Mouse (Mus musculus) bone marrow, adult 2 months (tissue): ENCODE data around the gene Osgin1. TPM values are rescaled to one million over a fixed set of nuclear protein-coding genes. Genes with fewer than 3 reads are reported as not detected.

ENCODE experiments used
- H3K27ac ChIP-seq: fragments of 200-500 bp; 2 replicates; pipeline ENCODE4 v1.5.1; 2012; ENCODE audit warnings: low read depth, mild to moderate bottlenecking, control low read depth, inconsistent platforms, low read length; ENCODE audit not compliant: control insufficient read depth, poor library complexity, insufficient read depth
- H3K4me1 ChIP-seq: fragments of 200-500 bp; 2 replicates; pipeline ENCODE4 v1.6.1; 2011; ENCODE audit warnings: low read length; ENCODE audit not compliant: control insufficient read depth, insufficient read depth
- H3K4me3 ChIP-seq: fragments of 200-500 bp; replicated peaks from 2 replicates; pipeline ENCODE3; 2011; ENCODE audit warnings: mild to moderate bottlenecking, low read depth, low read length, control low read depth; ENCODE audit not compliant: control insufficient read depth
- CTCF ChIP-seq: fragments of 200-500 bp; IDR thresholded peaks from 2 replicates; pipeline ENCODE4 v1.5.1; 2011; ENCODE audit warnings: low read length, control low read depth; ENCODE audit not compliant: control insufficient read depth, insufficient read depth
- POLR2A ChIP-seq: fragments of 200-500 bp; IDR thresholded peaks from 2 replicates; pipeline ENCODE4 v1.6.1; 2011; ENCODE audit warnings: low read depth, mild to moderate bottlenecking, control low read depth, low read length, borderline replicate concordance; ENCODE audit not compliant: control insufficient read depth
- WGBS: fragments of 180-500 bp; shearing (Covaris S2); methylation state at CpG from one replicate; pipeline ENCODE4 v1.1.7; 2018; 5-methylcytosine and 5-hydroxymethylcytosine counted together
- polyA plus RNA-seq: library from polyadenylated mRNA; stranded (reverse); fragments of >200 nt; gene quantifications from 2 replicates; pipeline ENCODE4 v1.2.4, GENCODE M21; 2011; ENCODE audit warnings: low replicate concordance; ENCODE audit not compliant: missing spikeins, insufficient read depth, insufficient read length

Gene Osgin1
- polyA plus RNA-seq, 1 experiment = 5.5 TPM

DNA sequence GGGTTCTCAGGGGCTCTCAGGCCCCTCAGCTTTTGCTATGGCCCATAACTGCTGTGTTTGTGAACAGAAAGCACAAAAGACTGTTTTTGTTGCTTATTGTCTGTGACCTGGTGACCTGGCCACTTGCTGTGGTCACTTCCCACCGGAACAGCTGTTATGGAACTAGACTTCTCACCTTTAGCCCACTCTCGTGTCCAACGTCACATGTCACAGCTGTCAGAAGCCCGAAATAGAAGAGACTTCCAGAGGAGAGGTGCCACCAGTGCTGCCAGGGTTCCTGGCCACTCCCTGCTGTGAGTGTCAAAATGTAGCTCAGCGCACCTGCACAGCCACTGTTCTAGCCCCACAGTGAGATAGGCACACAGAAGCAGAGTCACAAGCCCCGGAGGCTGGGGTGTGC lies 34.7 kb upstream of the Osgin1 start:
- 78% methylated on average over 6 of the region's 6 CpGs for whole genome bisulfite sequencing
- no peak for TF ChIP-seq CTCF
- no peak for TF ChIP-seq POLR2A
- Histone ChIP-seq H3K27ac (no peak overlapping the region), H3K4me1 (peaks cover 2% of the 10 kb centered on the region), H3K4me3 (no peak overlapping the region)

DNA sequence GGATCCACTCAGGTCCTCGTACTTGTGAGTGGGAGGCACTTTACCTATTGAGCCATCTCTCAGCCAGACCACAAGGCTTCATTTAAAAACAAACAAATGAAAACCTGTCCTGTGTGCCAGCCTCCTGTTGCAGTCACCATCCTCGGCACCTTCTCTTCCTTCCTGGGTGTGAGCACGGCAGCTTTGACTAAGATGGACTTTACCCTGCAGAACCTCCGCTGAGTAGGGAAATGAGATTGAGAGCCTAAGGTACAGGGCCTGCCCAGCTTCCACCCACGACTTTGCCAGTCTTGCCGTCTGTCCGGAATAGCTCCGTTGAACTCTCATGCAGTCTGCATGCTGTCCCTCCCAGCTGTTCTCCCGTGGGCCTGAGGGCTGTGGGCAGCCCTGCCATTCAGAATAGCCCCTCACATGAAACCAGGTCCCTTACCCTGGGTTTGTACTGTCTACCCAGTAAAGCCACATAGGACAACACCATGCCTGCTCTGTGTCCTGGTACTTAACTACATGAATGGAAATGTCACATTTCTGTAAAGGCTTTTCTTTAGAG lies 33.7 kb upstream of the Osgin1 start:
- TF ChIP-seq POLR2A (no peak), CTCF (no peak)
- Histone ChIP-seq H3K27ac (no peak overlapping the region), H3K4me1 (peaks cover 2% of the 10 kb centered on the region), H3K4me3 (no peak overlapping the region)
- WGBS = 81% methylated on average over 9 of the region's 9 CpGs

DNA sequence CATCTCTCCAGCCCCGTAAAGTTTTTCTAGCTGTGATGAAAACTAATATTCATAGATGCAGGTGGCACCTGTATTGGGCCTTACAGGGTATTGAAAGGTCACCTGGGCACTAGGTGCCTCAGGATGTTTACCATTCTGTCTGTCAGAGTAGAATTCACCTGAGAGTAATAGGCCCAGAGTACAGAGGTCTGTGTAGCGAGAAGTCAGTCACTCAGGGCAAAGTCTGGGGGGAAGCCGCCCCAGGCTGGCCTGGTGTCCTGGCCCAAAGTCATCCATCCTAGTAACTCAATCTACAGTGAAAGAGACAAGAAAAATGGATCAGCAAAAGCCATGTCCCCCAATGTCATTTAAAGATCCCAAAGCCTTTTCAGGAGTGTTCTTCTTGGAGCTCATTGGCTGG lies 33.0 kb upstream of the Osgin1 start:
- no peak for TF ChIP-seq CTCF
- no peak for TF ChIP-seq POLR2A
- no peaks in the 10 kb centered on the region for H3K4me1 ChIP-seq
- WGBS = 80% methylated on average over 3 of the region's 3 CpGs
- H3K27ac ChIP-seq = no peak overlapping the region
- no peak overlapping the region for H3K4me3 ChIP-seq

DNA sequence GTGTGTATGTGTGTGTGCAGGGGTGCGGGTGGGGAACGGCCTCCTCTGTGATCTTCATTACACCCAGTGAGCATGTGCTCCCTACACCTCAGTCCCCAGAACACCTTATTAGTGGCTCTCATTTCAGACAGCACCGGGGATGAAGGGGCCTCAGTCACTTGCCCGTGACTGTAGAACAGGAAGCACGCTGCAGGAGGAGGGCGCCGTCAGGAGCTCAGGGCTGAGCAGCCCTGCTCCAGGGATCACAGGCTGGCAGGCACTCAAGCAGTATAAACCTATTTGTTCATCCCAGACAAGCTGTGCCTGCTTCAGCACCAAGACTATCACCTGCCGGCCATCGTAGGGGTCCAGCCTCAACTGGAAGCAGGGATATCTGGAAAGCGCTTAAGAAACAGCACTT lies 30.0 kb upstream of the Osgin1 start:
- H3K27ac ChIP-seq = no peak overlapping the region
- 75% methylated on average over 10 of the region's 10 CpGs for WGBS
- H3K4me3 ChIP-seq = no peak overlapping the region
- TF ChIP-seq CTCF = no peak
- no peak for TF ChIP-seq POLR2A
- no peaks in the 10 kb centered on the region for H3K4me1 ChIP-seq

DNA sequence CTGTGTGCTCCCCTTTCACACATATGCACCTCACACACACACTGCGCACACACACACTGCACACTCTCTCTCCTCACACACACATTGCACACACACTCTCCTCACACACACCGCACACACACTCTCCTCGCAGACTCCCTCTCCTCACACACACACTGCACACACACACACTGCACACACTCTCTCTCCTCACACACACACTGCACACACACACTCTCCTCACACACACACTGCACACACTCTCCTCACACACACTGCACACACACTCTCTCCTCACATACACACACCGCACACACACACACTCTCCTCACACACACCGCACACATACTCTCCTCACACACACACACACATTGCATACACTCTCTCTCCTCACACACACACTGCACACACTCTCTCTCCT lies 29.3 kb upstream of the Osgin1 start:
- Histone ChIP-seq H3K4me1 (no peaks in the 10 kb centered on the region), H3K4me3 (no peak overlapping the region), H3K27ac (no peak overlapping the region)
- no peak for TF ChIP-seq POLR2A
- no peak for TF ChIP-seq CTCF
- WGBS = 83% methylated on average over 5 of the region's 5 CpGs

DNA sequence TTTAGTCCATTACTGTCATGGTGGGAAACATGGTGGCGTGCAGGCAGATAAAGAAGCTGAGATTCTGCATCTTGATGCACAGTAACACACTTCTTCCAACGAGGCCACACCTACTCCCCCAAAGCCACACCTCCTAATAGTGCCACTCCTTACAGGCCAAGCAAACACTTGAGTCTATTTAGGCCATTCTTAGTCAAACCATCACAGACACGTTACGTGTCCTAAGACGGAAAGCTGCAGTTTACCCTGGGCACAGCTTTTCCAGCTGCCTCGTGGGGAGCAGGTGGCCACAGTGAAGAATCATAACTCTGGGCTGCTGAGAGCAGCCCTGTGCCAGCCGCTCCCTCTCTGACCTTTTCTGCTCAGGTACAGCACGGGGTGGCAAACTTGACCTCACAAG lies 25.6 kb upstream of the Osgin1 start:
- WGBS = 82% methylated on average over 8 of the region's 8 CpGs
- H3K4me1 ChIP-seq = peaks cover 3% of the 10 kb centered on the region; the same call in 1 of the 2 replicates
- H3K4me3 ChIP-seq = no peak overlapping the region
- H3K27ac ChIP-seq = no peak overlapping the region
- TF ChIP-seq POLR2A (no peak), CTCF (no peak)

DNA sequence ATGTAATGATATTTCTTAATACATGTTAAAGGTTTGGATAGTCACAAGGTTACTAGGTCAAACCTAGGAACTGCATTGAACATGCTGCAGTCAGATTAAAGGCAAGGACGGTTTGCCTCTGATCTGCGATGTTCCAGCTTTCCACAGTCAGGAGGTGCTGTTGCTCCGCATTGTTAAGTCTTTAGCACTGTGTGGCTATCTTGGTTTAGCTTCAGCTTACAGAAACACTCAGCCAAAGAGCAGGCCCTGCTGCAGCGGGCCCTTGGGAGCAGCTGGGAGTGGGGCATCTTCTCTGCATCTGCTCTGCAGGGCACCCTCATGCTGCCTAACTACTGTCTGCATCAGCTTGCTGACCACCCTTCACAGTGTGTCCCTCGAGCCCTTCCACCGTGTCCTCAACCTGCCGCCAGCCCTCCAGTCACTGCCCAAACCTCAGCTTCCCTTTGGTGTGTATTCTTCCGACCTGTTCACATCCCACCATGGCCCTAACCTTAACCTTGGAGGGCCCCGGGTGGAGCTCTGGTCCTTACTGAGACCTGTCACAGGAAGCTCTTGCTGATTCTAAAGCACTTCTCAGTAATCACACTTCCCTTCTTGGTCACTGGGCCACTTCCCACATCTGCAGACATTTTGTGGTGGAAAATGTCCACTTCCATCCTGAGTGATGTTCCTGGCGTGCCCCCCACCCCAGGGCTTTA lies 21.7 kb upstream of the Osgin1 start:
- peaks cover 6% of the 10 kb centered on the region; the same call in 1 of the 2 replicates for H3K4me1 ChIP-seq
- H3K27ac ChIP-seq = peak overlapping the region; percentile 43
- TF ChIP-seq CTCF (no peak), POLR2A (no peak)
- 46% methylated on average over 10 of the region's 10 CpGs for WGBS
- no peak overlapping the region for H3K4me3 ChIP-seq

DNA sequence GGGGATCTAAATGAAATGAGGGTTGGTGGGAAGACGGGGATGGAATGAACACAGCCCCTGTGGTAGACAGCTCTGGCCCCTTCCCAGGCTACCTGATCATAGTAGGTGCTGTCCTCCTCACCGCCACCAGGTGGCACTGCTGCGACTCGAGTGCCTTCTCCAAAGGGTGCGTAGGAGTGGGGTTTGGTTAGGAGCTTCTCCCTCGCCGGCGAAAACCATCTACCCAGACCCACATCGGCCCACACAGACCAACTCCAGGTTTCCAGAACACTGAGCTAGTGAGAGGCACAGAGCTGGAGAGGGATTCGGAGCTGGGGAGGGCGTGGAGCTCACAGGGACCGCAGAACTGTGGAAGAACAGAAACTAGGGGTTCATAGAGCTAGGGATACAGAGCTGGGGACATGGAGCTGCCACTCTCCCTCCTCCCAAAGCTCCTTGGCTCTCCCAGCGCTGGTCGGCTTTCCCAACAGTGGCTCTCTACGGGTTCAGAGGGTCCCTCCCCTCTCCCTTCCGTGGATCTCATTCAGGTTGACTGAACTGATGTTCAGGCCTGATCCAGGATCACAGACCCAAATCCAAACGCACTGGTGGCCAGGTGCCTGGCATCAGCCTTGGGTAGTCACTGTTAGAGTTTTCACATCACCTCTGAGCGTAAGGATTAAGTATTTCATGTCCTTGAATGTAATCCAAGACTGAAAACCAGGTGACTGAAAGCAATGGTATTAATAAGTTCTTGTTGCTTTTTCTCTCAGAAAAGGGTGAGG lies 21.0 kb upstream of the Osgin1 start:
- no peak overlapping the region for H3K27ac ChIP-seq
- 22% methylated on average over 18 of the region's 18 CpGs for WGBS
- no peak overlapping the region for H3K4me3 ChIP-seq
- TF ChIP-seq POLR2A (no peak), CTCF (peak; percentile 98)
- peaks cover 6% of the 10 kb centered on the region; the same call in 1 of the 2 replicates for H3K4me1 ChIP-seq

DNA sequence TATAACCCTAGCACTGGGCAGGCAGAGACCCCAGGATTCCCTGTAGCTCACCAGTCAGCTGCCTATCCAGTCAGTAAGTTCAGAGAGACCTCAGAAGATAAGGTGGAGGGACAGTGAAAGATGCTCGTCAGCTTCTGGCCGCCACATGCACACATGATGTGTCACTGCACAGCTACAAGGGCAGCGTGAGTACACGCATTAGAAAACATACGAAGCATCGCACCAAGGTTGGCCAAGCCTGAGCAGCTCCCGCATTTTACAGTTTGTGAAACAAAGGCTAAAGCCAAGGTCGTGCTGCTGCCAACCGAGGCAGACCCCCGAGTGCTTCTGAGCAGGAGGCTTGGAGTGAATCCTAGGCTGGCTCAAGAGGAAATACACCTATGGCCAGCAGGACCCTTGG lies 20.3 kb upstream of the Osgin1 start:
- no peak for TF ChIP-seq POLR2A
- no peak for TF ChIP-seq CTCF
- 87% methylated on average over 10 of the region's 10 CpGs for WGBS
- H3K27ac ChIP-seq = no peak overlapping the region
- no peak overlapping the region for H3K4me3 ChIP-seq
- peaks cover 6% of the 10 kb centered on the region; the same call in 1 of the 2 replicates for H3K4me1 ChIP-seq
